In genomic region chr7:13277833-13278232, GRCm38 (mm10) we compare ENCODE assay signal across 8 mouse cellular contexts. TPM values are rescaled to one million over a fixed set of nuclear protein-coding genes. Genes with fewer than 3 reads are reported as not detected.
A peak's percentile ranks its signal among the peaks of the same experiment; 100 is the strongest.
DNase-seq lines count a peak whose midpoint lies in the region; ATAC-seq and TF ChIP-seq lines count a peak whose summit lies in the region.

No protein-coding gene starts in this region.

- peaks cover 9% of the 10 kb centered on the region for H3K79me2 ChIP-seq in myocyte (ENCODE audit: control insufficient read depth, insufficient read depth)

- H3K4me3 ChIP-seq in layer of hippocampus, adult 2 months = peak overlapping the region; percentile 93
- peak overlapping the region; percentile 64 for H3K4me3 ChIP-seq in embryonic facial prominence, embryonic 12.5 days
- peak overlapping the region; percentile 76 for H3K4me3 ChIP-seq in intestine, embryonic 15.5 days (replicated peaks)
- peak overlapping the region; percentile 52 for H3K4me3 ChIP-seq in myocyte

- no peaks in the 10 kb centered on the region for H3K27me3 ChIP-seq in embryonic facial prominence, embryonic 12.5 days
- no peaks in the 10 kb centered on the region for H3K27me3 ChIP-seq in intestine, embryonic 15.5 days (replicated peaks)
- no peaks in the 10 kb centered on the region for H3K27me3 ChIP-seq in myocyte (ENCODE audit: control insufficient read depth, insufficient read depth, insufficient read length)

- H3ac ChIP-seq in myocyte (ENCODE audit: control insufficient read depth, insufficient read length) = peak overlapping the region; percentile 55

- TF ChIP-seq POLR2A in myocyte (IDR thresholded peaks at IDR 0.05; ENCODE audit: insufficient read length, low read depth) = no peak

- no peak for ATAC-seq in embryonic facial prominence, embryonic 12.5 days (ENCODE audit: insufficient number of reproducible peaks, insufficient read depth, low FRiP score, low TSS enrichment)
- peak; percentile 13 for ATAC-seq in intestine, embryonic 15.5 days

- peak overlapping the region; percentile 96 for H3K27ac ChIP-seq in layer of hippocampus, adult 2 months
- H3K27ac ChIP-seq in embryonic facial prominence, embryonic 12.5 days = peak overlapping the region; percentile 87
- peak overlapping the region; percentile 90 for H3K27ac ChIP-seq in intestine, embryonic 15.5 days

- WGBS in embryonic facial prominence, embryonic 12.5 days = 31% methylated on average over 2 of the region's 2 CpGs
- 18% methylated on average over 2 of the region's 2 CpGs for WGBS in intestine, embryonic 15.5 days

- DNase-seq in layer of hippocampus, adult 2 months (ENCODE audit: low spot score in 2 of 2) = no peak
- DNase-seq in layer of hippocampus, adult 8-10 months (ENCODE audit: low spot score in 2 of 2) = no peak
- no peak for DNase-seq in frontal cortex, adult 2 months (ENCODE audit: extremely low spot score in 1 of 2, low spot score in 1 of 2)
- DNase-seq in thymus, postnatal 4 days = no peak
- DNase-seq in gastrocnemius, postnatal 36 days = no peak

- peaks cover 3% of the 10 kb centered on the region; the same call in 1 of the 2 replicates for H3K9me3 ChIP-seq in embryonic facial prominence, embryonic 12.5 days
- no peaks in the 10 kb centered on the region for H3K9me3 ChIP-seq in intestine, embryonic 15.5 days

- intact Hi-C loops in gastrocnemius, postnatal 36 days (cut with DNase I) = no loop called here

- no peak for TF ChIP-seq CTCF in layer of hippocampus, adult 2 months (conservative IDR thresholded peaks at IDR 0.05)

- peak overlapping the region; percentile 59 for H3K4me2 ChIP-seq in embryonic facial prominence, embryonic 12.5 days (replicated peaks)
- H3K4me2 ChIP-seq in intestine, embryonic 15.5 days (replicated peaks) = peak overlapping the region; percentile 78
- peak overlapping the region; percentile 83 for H3K4me2 ChIP-seq in myocyte (ENCODE audit: low read depth)

- H3K9ac ChIP-seq in embryonic facial prominence, embryonic 12.5 days = peak overlapping the region; percentile 75
- H3K9ac ChIP-seq in intestine, embryonic 15.5 days = peak overlapping the region; percentile 75

- peaks cover 49% of the 10 kb centered on the region for H3K36me3 ChIP-seq in embryonic facial prominence, embryonic 12.5 days
- H3K36me3 ChIP-seq in intestine, embryonic 15.5 days = peaks cover 2% of the 10 kb centered on the region; the same call in 1 of the 2 replicates
- peaks cover 5% of the 10 kb centered on the region for H3K36me3 ChIP-seq in myocyte (ENCODE audit: control insufficient read depth, insufficient read depth)

- peaks cover 7% of the 10 kb centered on the region; the same call in 1 of the 2 replicates for H3K4me1 ChIP-seq in embryonic facial prominence, embryonic 12.5 days
- H3K4me1 ChIP-seq in intestine, embryonic 15.5 days (replicated peaks) = no peaks in the 10 kb centered on the region; the same call in 1 of the 2 replicates

TF ChIP-seq in myocyte, 11 proteins besides CTCF, POLR2A, EP300 and RAD21:
- no peak for TF ChIP-seq MAX (IDR thresholded peaks at IDR 0.05; ENCODE audit: low read depth)
- TF ChIP-seq CEBPB (IDR thresholded peaks at IDR 0.05; ENCODE audit: insufficient read depth, poor library complexity, severe bottlenecking) = no peak
- TF ChIP-seq SRF (IDR thresholded peaks at IDR 0.05; ENCODE audit: control insufficient read depth, insufficient read length, low read depth) = no peak
- no peak for TF ChIP-seq USF1 (IDR thresholded peaks at IDR 0.05; ENCODE audit: low read depth)
- TF ChIP-seq TCF12 (IDR thresholded peaks at IDR 0.05; ENCODE audit: insufficient read depth, poor library complexity, severe bottlenecking) = no peak
- no peak for TF ChIP-seq E2F4 (IDR thresholded peaks at IDR 0.05; ENCODE audit: insufficient read depth)
- TF ChIP-seq POLR2AphosphoS2 (IDR thresholded peaks at IDR 0.05; ENCODE audit: insufficient read length, low read depth) = no peak
- no peak for TF ChIP-seq REST (IDR thresholded peaks at IDR 0.05; ENCODE audit: insufficient read depth, insufficient read length)
- TF ChIP-seq TCF3 (IDR thresholded peaks at IDR 0.05; ENCODE audit: insufficient read length, low read depth) = no peak
- no peak for TF ChIP-seq MYOG (IDR thresholded peaks at IDR 0.05; ENCODE audit: control insufficient read depth in 1 of 3, insufficient read depth in 1 of 3, insufficient read length in 2 of 3, low read depth in 2 of 3)
- TF ChIP-seq MYOD1 (IDR thresholded peaks at IDR 0.05; ENCODE audit: control insufficient read depth in 1 of 3, insufficient read length in 2 of 3, low read depth in 2 of 3) = no peak
TF ChIP-seq in myocyte: peak in this region for 0.

RNA-seq across cellular contexts. Expression of gene Zswim9, which starts 0.7 kb away (rescaled TPM):
- total RNA-seq in layer of hippocampus, adult 2 months (2021) = 10 to 100 TPM; 16.4 to 16.7 TPM
- 10 to 100 TPM; 15.2 to 18.8 (median 17.9) TPM for total RNA-seq in layer of hippocampus, adult 8-10 months (2022)
- 14.2 and 15.8 TPM in 2 replicates for polyA plus RNA-seq in embryonic facial prominence, embryonic 12.5 days (2016; fragmentation: Nextera tagmentation; extraction: Ambion mirVana)
- 6.9 and 7.1 TPM in 2 replicates for polyA plus RNA-seq in intestine, embryonic 15.5 days (2015; fragmentation: Nextera tagmentation; extraction: Ambion mirVana)
- 3.2 TPM for polyA plus RNA-seq in myocyte (2012; fragmentation: generic; extraction: Trizol)
- polyA plus RNA-seq in frontal cortex, adult 2 months (2012; rRNA removed) = 9.9 and 10.2 TPM in 2 replicates
- 1 to 10 TPM; 9.0 to 9.8 TPM for total RNA-seq in gastrocnemius, postnatal 36 days (2021)

RNA-seq across cellular contexts. Expression of gene Lig1, which starts 0.8 kb away (rescaled TPM):
- total RNA-seq in layer of hippocampus, adult 2 months (2021) = 1 to 10 TPM; 6.3 to 9.1 TPM
- total RNA-seq in layer of hippocampus, adult 8-10 months (2022) = 10 to 100 TPM in 2 of 4 experiments, 1 to 10 TPM in 2; 7.6 to 10.1 (median 9.3) TPM
- polyA plus RNA-seq in embryonic facial prominence, embryonic 12.5 days (2016; fragmentation: Nextera tagmentation; extraction: Ambion mirVana) = 117 and 120 TPM in 2 replicates
- polyA plus RNA-seq in intestine, embryonic 15.5 days (2015; fragmentation: Nextera tagmentation; extraction: Ambion mirVana) = 87.2 and 89.2 TPM in 2 replicates
- polyA plus RNA-seq in myocyte (2012; fragmentation: generic; extraction: Trizol) = 17.5 TPM
- polyA plus RNA-seq in frontal cortex, adult 2 months (2012; rRNA removed) = 11.5 and 13.9 TPM in 2 replicates
- total RNA-seq in gastrocnemius, postnatal 36 days (2021) = 1 to 10 TPM; 1.6 to 1.7 TPM

RNA-seq across cellular contexts. Expression of gene Pla2g4c, which starts 46.6 kb away (rescaled TPM):
- total RNA-seq in layer of hippocampus, adult 2 months (2021) = under 1 TPM in 1 of 2 experiments, not detected in 1; 0.44 TPM
- total RNA-seq in layer of hippocampus, adult 8-10 months (2022) = under 1 TPM; 0.12 to 0.32 (median 0.15) TPM
- polyA plus RNA-seq in embryonic facial prominence, embryonic 12.5 days (2016; fragmentation: Nextera tagmentation; extraction: Ambion mirVana) = 1.0 and 1.3 TPM in 2 replicates
- 0.54 and 0.68 TPM in 2 replicates for polyA plus RNA-seq in intestine, embryonic 15.5 days (2015; fragmentation: Nextera tagmentation; extraction: Ambion mirVana)
- polyA plus RNA-seq in myocyte (2012; fragmentation: generic; extraction: Trizol) = 0.01 TPM
- 0.65 and 0.78 TPM in 2 replicates for polyA plus RNA-seq in frontal cortex, adult 2 months (2012; rRNA removed)
- total RNA-seq in gastrocnemius, postnatal 36 days (2021) = under 1 TPM; 0.08 to 0.12 TPM
